Mouse (Mus musculus): ENCODE results near the gene Txk. TPM values are rescaled to one million over a fixed set of nuclear protein-coding genes. Genes with fewer than 3 reads are reported as not detected.
A peak's percentile ranks its signal among the peaks of the same experiment; 100 is the strongest.

Txk gene
- total RNA-seq, 4 experiments from 2014 or later, result 0.17 to 0.58 (median 0.34) TPM; not detected in 1

DNA sequence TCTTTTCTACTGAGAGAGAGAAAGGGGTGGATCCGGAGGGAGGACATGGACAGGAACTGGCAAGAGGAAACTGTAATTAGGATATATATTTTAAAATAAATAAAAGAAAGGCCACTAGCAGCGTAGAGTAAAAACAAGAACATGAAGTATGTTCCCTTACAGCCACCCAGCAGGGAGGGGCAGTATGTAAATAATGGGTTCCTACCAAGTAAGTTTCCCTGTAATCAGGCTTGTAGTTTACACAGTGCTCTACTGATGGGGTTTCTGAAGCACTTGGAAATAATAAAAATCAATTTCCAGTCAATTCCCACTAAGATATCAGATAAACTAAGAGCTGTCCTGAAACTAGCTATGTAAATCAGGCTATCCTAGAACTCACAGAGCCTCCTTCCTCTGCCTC, 57.9 kb downstream of the Txk start:
- DNase-seq (ENCODE audit: low spot score in 2 of 2), result no peak

DNA sequence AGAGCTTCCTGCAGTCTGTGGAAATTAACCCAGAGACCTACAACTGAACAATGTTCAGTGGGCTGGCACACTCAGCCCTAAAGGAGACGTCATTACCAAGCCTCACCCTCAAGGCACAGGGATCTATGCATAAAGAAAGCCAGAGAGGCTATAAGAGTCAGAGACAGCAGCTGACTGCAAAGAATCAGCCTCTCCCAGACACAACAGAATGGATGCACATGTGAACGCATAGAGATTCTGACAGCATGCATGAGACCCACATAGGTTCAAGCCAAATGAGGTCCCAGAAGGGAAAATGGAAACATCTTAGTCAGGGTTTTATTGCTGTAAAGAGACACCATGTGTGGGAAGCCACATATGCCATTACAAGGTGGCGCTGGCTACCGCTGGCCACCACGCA, 62.1 kb downstream of the Txk start:
- no peak for DNase-seq (ENCODE audit: low spot score in 2 of 2)

DNA sequence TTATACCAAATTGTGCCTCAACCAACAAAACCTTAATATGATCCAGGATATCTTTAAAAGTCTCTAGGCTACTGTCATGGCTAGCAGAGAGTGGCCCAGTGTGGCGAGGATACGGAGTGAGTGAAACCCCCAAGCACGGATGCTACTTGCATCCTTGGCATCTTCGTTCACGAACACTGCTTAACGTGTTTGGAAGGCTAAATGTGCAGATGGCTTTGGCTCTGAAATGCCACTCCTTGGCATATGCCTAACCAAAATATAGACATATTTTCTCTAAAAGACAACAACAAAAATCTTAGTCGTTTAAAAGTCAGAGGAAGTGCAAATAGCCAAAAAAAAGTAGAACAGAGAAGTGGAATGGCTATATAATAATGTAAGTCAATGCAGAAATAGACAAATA, 63.0 kb downstream of the Txk start:
- DNase-seq (ENCODE audit: low spot score in 2 of 2), result no peak

- DNase-seq (ENCODE audit: low spot score in 2 of 2), result no peak
Measured at GRCm38 (mm10) chr5:72681451-72681850, 71.1 kb downstream of the Txk start.

DNA sequence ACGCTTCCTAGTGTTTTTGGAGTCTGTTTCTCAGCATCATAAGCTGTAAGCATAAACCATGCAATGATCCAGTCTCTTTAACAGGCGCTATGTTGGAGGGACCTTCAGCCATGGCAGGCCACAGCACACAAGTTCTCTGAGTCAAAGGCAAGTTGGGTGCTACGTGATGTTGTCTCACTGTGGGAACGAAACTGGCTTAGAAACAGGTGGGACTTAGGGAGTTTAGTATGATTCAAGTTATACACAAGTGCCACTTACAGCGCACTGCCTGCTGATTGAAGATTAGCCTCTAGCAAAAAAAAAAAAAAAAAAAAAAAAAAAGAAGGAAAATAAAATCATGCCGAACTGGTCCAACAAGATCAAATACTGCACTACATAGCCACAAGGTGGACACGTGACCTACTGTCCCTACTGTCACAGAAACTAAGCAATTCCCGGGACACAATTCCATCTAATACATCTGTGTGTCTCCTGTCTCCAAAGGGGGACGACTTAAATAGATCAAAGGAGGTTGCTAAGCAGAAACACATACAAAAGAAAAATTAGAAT, 77.5 kb downstream of the Txk start:
- DNase-seq (ENCODE audit: low spot score in 2 of 2), result no peak

GRCm38 (mm10) chr5:72671017-72671699, 81.4 kb downstream of the Txk start:
- DNase-seq (ENCODE audit: low spot score in 2 of 2), result no peak

DNA sequence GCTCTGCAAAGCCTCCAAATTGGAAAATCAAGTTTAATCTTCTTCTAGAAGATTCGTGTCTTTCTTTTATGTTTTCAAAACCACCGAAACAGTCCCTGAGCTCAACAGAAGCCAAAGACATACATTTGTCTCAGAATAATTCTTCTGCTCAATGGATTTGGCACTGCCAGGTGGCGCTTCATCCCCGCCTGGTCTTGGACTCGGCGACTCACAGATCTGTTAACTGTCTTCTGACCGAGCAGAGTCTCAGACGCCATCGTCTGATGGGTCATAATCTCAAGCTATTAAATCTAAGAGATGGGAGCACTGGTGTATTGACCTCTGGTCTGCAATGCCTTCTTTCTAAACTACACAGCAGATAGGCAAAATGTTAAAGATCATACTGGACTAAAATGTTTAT, 84.2 kb downstream of the Txk start:
- no peak for DNase-seq (ENCODE audit: low spot score in 2 of 2)

DNA sequence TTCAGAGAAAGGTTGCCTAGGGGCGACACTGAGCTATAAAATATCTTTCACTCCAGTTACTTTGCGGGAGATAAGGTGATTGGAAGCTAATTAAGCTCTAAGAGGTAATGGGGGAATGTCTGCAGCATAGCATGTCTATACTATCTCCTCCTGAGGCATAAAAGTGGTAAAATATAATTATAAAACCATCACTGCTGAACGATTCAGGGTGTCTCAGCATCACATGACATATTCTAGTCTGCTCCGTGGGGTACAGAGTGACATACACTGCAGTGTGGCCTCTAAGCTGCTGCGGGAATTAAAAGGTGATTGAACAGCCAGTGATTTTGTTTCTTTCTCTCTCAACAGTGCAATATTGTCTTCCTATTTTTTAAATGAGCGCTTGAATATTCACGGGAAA, 86.1 kb downstream of the Txk start:
- DNase-seq (ENCODE audit: low spot score in 2 of 2), result no peak

DNA sequence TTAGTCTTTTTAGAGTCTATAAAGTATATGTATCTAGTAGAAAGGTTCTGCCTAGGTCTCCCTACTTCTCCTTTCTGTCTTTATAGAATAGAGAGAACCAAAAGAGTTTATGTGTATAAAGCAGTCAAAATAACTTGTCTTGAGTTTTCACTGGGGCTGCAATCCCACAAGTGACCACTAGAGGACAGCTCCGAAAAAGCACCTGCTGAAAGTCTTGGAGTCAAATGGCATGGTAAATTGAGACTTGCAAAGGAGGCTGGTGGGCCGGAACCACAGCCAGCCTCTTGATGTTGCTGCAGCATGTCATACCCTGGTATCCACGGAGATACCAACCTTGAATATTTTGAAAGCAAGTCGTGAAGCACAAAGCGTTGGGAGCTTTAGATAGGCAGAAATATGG, 87.3 kb downstream of the Txk start:
- peak in 1 of 2 experiments; percentile 27 for DNase-seq (ENCODE audit: low spot score in 2 of 2)

GRCm38 (mm10) chr5:72664854-72665253, 87.7 kb downstream of the Txk start:
- no peak for DNase-seq (ENCODE audit: low spot score in 2 of 2)

GRCm38 (mm10) chr5:72664126-72664525, 88.5 kb downstream of the Txk start:
- no peak for DNase-seq (ENCODE audit: low spot score in 2 of 2)

DNA sequence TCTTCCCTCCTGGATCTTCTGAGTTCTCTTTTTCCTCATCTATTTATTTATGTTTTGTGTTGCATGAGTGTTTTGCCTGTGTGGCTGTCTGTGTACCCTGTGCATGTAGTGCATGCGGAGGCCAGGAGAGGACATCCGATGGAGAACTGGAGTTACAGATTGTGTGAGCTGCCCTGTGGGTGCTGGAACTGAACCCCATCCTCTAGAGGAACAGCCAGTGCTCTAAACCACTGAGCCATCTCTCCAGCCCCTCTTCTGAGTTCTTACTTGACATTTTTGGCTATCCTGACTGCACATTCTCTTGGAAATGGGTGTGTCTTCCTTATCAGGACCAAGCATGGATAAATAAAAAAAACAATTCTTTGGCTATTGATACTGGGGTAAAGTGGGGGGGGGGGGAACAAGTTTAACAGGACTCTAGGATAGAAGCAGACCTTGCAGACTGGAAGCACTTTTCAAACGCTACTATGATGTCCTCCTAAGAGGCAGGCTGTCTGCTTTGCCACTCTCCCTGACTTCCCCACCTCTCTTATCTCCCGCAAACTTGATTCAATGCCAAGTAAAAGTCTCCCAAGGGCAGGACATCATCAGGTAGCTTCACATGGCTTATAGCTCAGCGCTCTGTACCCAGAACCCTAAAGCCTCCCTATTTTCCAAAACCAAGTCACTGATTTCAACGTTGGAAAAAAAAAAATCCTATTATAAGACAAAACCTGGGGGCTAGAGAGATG, 91.4 kb downstream of the Txk start:
- no peak for DNase-seq (ENCODE audit: low spot score in 2 of 2)

GRCm38 (mm10) chr5:72658375-72658774, 94.2 kb downstream of the Txk start:
- DNase-seq (ENCODE audit: low spot score in 2 of 2), result no peak

- no peak for DNase-seq (ENCODE audit: low spot score in 2 of 2)
Measured at GRCm38 (mm10) chr5:72656270-72656791, 96.2 kb downstream of the Txk start.

DNA sequence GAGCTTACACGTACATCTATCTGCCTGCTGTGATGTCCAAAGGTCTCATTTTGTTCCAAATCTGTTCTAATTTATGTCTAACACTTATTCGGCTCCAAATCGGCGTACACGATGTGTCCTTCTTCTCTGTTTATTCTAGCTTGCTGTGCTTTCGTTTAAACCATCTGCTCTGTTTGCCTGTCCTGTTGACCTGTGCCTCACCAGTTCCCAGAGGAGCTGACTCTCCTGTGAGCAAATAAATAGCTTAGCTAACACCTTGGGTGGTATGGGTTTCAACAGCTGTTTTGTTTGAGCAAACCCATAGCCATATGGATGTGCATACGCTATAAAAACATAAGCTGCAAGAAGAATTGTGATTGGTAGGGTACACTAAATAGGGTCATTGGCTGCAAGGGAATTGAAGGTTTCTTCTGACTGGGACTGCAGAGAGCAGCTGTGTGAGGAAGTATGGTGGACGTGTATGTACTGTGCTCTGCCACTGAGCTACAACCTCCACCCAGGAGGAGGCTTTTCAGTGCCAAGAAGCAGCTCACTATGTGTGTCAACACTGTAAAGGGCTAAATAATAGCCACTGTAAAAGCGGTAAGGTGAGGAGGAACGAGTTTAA, 99.4 kb downstream of the Txk start:
- no peak for DNase-seq (ENCODE audit: low spot score in 2 of 2)

DNA sequence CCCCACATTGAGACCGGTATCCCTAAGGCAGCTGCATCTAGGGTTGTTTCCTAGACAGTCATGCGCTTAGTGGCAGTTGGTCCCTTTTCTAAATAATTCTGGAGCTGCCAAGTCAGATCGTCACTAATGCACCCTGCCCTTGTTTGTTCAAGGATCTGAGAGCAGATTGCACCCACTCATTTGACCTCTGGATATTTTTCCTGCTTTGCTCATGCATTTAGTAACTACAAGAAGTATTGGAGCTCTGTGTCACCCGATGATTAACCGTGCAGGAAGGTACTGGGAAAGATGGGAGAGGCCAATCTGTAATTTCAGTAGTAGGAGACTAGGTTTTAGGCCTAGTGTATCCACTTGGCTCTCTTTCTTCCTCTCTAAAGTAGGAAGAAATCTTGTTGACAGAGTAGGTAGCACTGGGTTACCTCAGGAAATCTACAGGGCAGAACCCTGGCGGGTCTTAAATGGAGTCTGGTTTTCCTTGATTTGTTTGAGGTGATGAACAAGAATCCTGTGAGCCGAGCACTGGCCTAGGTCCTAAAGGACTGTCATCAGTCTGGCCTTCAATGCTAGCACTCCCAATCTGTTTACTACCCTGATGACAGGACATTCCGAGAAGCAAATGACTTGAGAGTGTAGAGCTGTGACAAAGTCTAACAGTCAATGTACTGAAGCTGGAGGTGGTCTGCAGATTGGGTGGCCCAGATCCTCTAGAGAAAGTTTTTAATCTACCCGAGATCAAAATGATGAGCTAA, 103.4 kb downstream of the Txk start:
- no peak for DNase-seq (ENCODE audit: low spot score in 2 of 2)

DNA sequence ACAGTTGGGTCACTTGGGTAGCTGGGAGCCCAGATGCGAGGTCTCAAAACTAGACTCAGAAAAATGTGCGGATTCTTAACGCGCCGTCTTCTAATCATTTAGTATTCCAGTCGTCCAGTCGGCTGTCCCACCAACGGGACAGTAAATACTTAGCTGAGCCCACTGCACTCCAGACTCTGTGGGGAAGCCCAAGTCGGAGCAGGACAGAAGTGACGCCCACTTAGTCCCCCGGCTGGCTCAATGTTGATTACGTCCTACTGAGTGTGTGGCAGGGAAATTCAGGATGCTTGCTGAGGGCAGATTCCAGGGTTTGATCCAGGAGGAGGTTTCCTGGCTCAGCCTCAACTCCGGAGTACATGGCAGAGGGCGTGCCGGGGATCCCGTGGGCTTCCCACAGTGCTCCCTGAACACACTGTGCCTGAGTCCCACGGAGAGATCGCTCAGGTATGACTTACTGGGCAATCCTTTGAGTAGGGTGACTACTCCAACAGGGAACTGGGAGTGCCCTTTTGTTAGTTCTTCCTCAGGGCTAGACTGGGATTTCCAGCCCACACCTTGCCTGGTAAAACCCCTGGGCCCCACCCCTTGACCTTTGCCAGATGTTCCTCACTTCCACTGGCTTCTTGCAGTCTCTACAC, 104.5 kb downstream of the Txk start:
- no peak for DNase-seq (ENCODE audit: low spot score in 2 of 2)

- no peak for DNase-seq (ENCODE audit: low spot score in 2 of 2)
Measured at GRCm38 (mm10) chr5:72647418-72647907, 105.1 kb downstream of the Txk start, which contains the start of gene Nipal1. Nipal1 (plus strand) TSS chr5:72647795.

DNA sequence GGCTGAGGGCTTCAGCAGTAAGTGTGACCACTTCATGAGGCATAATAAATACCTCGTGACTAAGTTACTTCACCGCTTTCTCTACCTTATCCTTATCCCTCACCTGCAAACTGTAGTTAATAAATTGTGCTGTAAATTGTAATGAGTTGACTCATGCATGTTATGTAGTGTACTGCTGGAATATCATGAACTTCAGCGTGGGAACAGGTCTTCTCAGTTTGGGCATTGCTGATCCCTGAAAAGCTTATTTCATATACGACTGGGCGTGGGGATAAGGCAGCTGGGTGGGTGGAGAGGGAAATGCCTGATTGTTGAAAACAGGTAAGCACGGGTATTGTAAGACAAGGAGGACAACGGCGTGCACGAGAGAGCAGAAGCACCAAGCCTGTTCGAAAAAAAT, 105.6 kb downstream of the Txk start:
- no peak for DNase-seq (ENCODE audit: low spot score in 2 of 2)

DNA sequence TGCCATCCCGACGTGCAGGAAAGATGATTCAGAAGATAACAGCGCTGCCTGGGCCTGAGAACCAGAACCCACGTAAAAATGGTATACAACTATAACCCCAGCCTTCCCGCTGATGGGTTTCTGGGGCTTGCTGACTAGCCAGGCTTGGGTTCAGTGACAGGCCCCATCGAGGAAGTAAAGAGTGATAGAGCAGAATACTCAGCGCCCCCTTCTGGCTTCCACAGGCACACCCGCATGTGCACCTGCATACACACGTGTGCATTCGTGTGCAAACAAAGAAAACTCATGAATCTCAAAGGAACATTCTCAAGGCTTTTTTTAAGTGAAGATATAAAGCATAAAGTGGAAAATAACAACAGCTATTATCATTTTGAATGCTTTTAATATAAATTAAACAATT, 106.4 kb downstream of the Txk start:
- DNase-seq (ENCODE audit: low spot score in 2 of 2), result no peak

Data from left cerebral cortex, adult 8-10 months (tissue).